Mouse (Mus musculus) adrenal gland, postnatal 4 days (tissue): Measurements from ENCODE around the gene Mybpc2. TPM values are rescaled to one million over a fixed set of nuclear protein-coding genes. Genes with fewer than 3 reads are reported as not detected.
A peak's percentile ranks its signal among the peaks of the same experiment; 100 is the strongest.

Experiments used
- DNase-seq, 2 experiments: peaks; one replicate each; pipeline ENCODE4 v3.0.0; 2021 to 2022; ENCODE audit warnings: low spot score in 2 of 2, mixed read lengths in 2 of 2
- long read RNA-seq, 2 experiments: library from polyadenylated mRNA; stranded (forward); transcript quantifications; one replicate each; pipeline ENCODE4 v2.0.0; 2021
- total RNA-seq, 2 experiments: library from RNA; stranded (reverse); gene quantifications; 2 replicates each; pipeline ENCODE4 v1.2.3; 2021

Mybpc2 gene
- total RNA-seq, result 1 to 10 TPM; 6.6 to 9.9 TPM
- long read RNA-seq, experiment 1, transcript Mybpc2-201 (28 exons, 3,611 nt), result major isoform, 9 of 10 reads
- long read RNA-seq, experiment 1, partial matches to known transcripts, result 0 of 10 reads
- long read RNA-seq, experiment 1, other reads (novel, unspliced or antisense), result 1 of 10 reads
- long read RNA-seq, experiment 2, transcript Mybpc2-201 (28 exons, 3,611 nt), result major isoform, 14 of 19 reads
- long read RNA-seq, experiment 2, partial matches to known transcripts, result 5 of 19 reads
- long read RNA-seq, experiment 2, other reads (novel, unspliced or antisense), result 0 of 19 reads

DNA sequence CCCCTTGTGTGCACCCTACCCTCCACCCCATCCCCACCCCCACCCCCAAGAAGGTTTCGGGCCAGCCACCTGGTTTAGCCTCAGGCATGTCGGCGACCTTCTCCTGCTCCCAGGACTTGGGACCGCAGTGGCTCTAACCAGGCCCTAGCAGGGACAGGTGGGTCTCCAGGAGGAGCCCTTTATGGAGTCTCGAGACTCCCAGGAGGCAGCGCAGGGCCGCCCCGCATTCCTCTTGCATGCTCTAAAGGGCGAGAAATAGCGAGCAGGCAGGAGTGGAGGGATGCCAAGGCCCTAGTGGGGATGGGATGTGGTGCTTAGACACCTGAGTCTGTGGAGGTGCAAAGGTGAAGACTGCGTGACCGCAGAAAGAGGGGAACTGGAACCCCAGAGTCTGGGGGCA lies at the start of gene Mybpc2:
Mybpc2 (minus strand) TSS at position 155 of the 400 bp plus-strand sequence.
- no peak for DNase-seq

DNA sequence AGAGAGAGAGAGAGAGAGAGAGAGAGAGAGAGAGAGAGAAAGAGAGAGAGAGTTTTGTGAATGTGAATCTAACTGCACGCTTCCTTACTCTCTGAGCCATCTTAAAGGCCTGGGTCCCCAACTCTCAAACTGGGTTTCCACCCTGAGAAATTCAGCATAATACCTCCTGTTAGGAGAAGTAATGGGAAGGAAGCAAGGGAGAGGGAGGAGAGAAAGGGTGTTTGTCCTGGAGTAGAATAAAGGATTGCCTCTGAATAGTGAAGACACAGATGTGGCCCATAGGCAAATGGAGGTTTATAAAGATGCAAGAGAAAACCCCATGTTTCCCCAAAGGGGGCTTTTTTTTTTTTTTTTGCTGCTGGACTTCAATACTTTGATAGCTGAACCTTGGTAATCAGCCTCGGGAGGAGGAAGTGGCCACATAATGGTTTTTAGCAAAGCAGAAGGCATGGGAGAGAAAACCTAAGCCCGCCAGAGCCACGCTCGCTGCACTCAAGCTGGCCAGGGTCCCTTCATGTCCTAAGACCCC lies 48.6 kb upstream of the Mybpc2 start:
- no peak for DNase-seq

- DNase-seq, result no peak
Observed at GRCm38 (mm10) chr7:44572213-44572701, 47.8 kb upstream of the Mybpc2 start, which contains the start of gene Napsa. Napsa (plus strand) TSS chr7:44572380.

GRCm38 (mm10) chr7:44571811-44572210 lies 47.4 kb upstream of the Mybpc2 start:
- DNase-seq, result no peak

- DNase-seq, result no peak
Observed at GRCm38 (mm10) chr7:44570989-44571388, 46.5 kb upstream of the Mybpc2 start.

DNA sequence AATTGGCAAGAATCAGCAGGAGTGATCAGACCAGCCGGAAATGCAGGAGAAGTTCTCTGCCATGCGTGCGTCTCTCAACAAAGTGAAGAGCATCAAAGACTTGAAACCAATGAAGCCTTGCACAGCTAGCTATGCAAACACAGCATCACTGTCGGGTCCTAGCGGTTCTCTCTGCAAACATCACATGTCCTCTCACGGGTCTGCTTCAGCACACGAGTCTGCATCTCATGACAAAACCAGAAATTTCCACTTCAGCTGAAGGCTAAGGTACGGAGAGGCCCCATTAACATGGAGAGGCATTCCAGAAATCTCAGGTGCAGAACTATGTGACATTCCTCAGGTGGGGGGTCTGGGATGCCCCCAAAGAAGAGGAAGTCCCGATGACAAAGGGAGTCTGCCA lies 44.3 kb upstream of the Mybpc2 start:
- DNase-seq, result no peak

DNA sequence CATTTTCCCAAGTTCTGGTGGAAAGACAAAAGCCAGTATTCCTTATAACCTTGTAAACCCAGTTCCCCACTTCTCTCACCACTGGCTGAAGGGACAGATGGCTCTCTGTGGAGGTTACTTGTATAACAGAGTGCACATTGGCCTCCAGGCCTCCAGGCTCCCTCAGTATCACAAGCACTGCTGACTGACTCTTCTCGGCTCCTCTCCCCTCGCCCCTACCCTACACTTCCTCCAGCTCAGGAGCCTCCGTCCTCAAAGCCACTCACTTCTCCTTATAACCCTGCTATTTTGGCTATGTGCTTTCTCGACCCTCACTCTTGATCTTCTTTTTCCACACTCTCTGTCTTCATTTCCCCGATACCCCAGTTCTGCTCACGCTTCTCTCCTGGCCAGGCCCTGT lies 41.0 kb upstream of the Mybpc2 start:
- DNase-seq, result no peak

GRCm38 (mm10) chr7:44564486-44564885 lies 40.0 kb upstream of the Mybpc2 start:
- no peak for DNase-seq

DNA sequence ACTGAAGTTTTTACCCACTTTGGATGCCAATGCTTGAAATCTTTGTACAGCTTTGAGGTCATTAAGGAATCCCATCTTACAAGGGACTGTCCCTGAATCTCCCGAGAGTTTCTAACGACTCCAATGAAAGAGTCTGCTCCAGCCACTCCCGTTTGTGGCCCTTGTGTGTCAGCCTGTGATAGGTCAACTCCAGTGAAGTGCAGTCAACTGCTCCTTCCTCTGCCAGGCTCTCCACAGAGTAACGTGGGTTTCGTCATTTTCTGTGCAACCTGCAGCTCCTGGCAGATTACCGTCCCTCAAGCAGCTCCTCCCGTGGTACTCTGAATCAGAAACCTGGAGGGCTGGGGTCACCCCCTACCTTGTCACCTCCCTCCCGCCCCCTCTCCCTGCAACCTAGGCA lies 38.8 kb upstream of the Mybpc2 start:
- DNase-seq, result no peak

DNA sequence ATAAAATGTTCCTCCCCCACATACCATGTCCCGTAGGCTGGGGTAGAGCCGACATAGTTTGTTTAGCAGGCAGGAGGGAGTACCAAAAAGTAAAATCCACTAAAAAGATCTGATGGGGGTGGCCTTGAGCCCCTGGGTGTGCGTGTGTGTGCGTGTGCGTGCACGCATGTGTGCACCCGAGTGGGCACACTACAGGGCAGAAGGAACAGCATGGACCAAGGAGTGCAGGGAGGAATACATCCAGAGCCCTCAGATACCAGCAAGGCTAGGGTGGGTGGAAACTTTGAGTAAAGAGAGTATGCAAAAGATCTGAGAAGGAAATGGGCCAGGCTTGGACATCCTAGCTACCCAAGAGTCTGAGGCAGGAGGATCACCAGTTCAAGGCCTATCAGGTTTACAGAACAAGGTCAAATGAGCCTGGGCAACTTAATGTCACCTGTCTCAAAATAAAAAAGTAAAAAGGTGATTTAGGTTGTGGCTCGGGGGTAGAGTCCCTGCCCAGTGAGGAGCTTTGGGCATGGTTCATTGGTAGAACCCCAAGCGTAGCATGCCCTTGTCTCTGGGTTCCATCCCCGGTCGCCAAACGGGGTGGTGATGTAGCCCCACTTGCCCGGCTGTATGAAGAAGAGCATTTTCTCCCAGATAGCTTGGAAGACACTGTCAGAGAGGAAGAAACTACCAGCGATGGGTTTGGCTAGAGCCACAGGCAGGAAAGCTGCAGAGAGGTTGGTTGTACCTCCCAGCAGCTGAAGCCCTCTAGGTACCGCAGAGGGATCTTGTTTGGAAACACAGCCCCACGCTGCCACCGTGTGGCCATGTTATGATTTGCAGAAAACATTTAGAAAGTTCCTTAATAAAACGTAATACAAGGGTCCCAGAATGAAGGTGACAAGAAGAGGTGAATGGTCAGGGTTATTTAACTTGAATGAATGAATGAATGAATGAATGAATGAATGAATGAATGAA lies 36.3 kb upstream of the Mybpc2 start:
- peak in 1 of 2 experiments; percentile 59 for DNase-seq

- no peak for DNase-seq
Observed at GRCm38 (mm10) chr7:44557629-44558028, 33.2 kb upstream of the Mybpc2 start.

DNA sequence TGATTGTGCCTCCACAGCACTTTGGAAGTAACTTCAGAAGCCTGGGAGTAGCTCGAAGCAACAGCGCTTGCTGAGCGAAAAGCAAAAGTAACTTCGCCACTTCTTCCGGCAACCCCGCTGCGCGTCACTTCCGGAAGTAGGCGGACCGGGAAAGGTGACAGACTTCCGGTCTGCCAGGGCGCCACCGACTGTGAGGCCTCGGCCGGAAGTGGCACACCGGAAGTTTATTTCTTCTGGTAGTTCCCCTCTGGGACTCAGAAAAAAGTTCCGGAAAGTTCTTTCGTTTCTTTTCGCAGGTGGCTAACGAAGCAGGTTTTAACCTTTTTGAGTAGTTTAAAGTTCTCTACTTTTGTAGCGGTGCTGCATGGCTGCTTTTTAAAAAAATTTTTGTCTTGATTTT lies 29.4 kb upstream of the Mybpc2 start, which contains the start of gene Nr1h2:
Nr1h2 (minus strand) TSS at position 126 of the 400 bp plus-strand sequence.
- peak; percentile 81 to 90 for DNase-seq

GRCm38 (mm10) chr7:44553196-44553764 lies 28.8 kb upstream of the Mybpc2 start:
- peak; percentile 62 to 76 for DNase-seq

DNA sequence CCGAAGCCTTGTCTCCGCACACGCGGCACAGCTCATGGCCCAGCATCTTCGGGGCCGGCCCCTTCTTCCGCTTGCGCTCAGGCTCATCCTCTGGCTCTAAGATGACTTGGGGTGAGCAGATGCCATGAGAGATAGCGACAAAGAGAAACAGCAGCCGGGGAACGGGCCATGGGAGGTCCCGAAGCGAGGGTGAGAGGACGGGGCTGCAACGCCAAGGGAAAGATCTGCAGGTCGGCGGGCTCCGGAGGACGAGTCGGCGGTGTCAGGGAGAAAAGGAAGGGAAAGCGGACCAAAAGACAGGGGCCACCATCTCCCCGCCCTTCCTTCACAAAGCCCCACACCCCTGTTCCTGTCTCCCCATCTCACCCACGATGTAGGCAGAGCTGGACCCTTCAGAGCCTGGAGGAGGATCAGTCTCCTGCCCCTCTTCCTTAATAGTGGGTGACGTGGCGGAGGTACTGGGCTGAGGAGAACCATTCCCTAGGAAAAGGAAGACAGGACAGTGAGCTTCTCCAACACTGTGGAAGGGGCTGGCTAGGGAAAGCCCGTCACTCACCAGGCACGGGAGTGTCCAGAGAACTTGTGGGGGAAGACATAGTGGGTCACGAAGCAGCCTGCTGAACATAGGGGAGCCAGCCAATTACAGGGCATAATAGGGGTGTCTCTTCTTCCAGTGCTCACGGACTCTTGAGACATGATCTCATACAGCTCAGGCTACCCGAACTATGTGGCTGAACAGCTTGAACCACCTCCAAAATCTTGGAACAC lies 27.9 kb upstream of the Mybpc2 start:
- DNase-seq, result no peak

GRCm38 (mm10) chr7:44551731-44552130 lies 27.3 kb upstream of the Mybpc2 start:
- no peak for DNase-seq

DNA sequence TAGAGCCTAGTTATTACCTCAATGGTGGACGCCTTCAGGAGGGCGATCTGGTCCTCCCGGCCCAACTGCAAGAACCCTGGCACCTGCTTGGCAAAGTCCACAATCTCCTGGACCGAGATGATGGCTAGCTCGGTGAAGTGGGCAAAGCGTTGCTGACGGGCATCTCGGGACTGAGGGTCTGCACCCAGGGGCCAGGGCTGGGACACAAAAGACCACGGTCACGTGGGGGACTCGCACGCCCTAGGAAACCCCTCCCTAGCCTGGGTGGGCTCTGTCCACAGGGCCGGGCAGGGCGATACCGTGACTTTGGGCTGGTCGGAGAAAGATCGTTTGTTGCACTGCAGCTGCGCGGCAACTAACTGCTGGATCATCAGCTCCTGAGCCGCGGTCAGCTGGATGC lies 26.8 kb upstream of the Mybpc2 start:
- no peak for DNase-seq

- DNase-seq, result no peak
Observed at GRCm38 (mm10) chr7:44550409-44550678, 25.9 kb upstream of the Mybpc2 start.

GRCm38 (mm10) chr7:44549621-44550408 lies 25.4 kb upstream of the Mybpc2 start:
- DNase-seq, result no peak

DNA sequence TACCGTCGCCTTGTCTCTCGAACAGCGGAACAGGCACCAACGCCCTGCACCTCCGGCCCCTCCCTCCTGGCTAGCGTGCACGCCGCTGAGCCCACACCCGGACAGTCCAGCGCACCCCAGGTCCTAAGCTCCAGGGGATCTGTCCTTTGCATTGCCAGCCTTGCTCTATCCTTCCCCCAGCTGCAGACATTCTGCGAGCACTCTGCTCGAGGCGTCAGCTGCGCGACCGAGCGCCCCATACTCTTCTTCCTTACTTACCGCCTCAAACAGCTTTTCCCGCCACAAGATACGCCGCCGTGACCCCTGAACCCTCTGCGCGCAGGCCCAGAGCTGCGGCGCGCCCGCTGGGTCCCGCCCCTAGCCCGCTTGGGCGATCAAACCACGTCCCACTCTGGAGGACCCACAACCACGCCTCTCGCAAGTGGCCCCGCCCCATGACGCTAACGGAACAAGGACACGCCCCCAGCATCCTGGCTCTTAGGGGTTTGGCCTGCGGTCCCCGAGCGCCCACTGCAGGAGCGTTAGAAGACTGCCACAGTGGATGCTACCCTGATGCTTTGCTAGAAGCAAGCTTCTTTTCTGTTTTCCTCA lies 24.1 kb upstream of the Mybpc2 start, which contains the start of gene Pold1:
Pold1 (minus strand) TSS at position 353 of the 591 bp plus-strand sequence.
- peak; percentile 99 to 100 for DNase-seq
